Mouse (Mus musculus) cerebellum, adult 9-10 months (tissue): Measurements from ENCODE around the gene Gm15217.

Experiments used
- DNase-seq: peaks from one replicate; pipeline ENCODE4 v3.0.0; 2022

The Gm15217 gene

GRCm38 (mm10) chr14:46379285-46379684 lies at the start of gene Gm15217:
Gm15217 (plus strand) TSS chr14:46379414.
- no peak for DNase-seq

- DNase-seq, result no peak
These were observed 45.6 kb upstream of the Gm15217 start for GRCm38 (mm10) chr14:46333421-46334237.

- no peak for DNase-seq
These were observed 40.4 kb upstream of the Gm15217 start for GRCm38 (mm10) chr14:46338801-46339200.

- DNase-seq, result no peak
These were observed 34.5 kb upstream of the Gm15217 start for GRCm38 (mm10) chr14:46344750-46345149.

- DNase-seq, result no peak
These were observed 21.9 kb upstream of the Gm15217 start for GRCm38 (mm10) chr14:46357286-46357685.

GRCm38 (mm10) chr14:46357696-46358095 lies 21.5 kb upstream of the Gm15217 start:
- no peak for DNase-seq

GRCm38 (mm10) chr14:46363209-46363608 lies 16.0 kb upstream of the Gm15217 start:
- DNase-seq, result no peak

GRCm38 (mm10) chr14:46372452-46372851 lies 6.8 kb upstream of the Gm15217 start:
- DNase-seq, result no peak

GRCm38 (mm10) chr14:46375796-46376195 lies 3.4 kb upstream of the Gm15217 start:
- DNase-seq, result no peak

- peak; percentile 13 for DNase-seq
These were observed 1.1 kb downstream of the Gm15217 start for GRCm38 (mm10) chr14:46380286-46380721.

GRCm38 (mm10) chr14:46381457-46381856 lies 2.2 kb downstream of the Gm15217 start:
- peak; percentile 64 for DNase-seq

GRCm38 (mm10) chr14:46384946-46385691 lies 5.9 kb downstream of the Gm15217 start:
- DNase-seq, result no peak

GRCm38 (mm10) chr14:46385701-46386477 lies 6.7 kb downstream of the Gm15217 start:
- DNase-seq, result no peak

- DNase-seq, result no peak
These were observed 7.5 kb downstream of the Gm15217 start for GRCm38 (mm10) chr14:46386478-46387356.

GRCm38 (mm10) chr14:46387357-46387671 lies 8.1 kb downstream of the Gm15217 start:
- no peak for DNase-seq

- no peak for DNase-seq
These were observed 8.7 kb downstream of the Gm15217 start for GRCm38 (mm10) chr14:46387821-46388481.

GRCm38 (mm10) chr14:46388636-46389035 lies 9.4 kb downstream of the Gm15217 start:
- DNase-seq, result no peak

GRCm38 (mm10) chr14:46389438-46390248 lies 10.4 kb downstream of the Gm15217 start:
- no peak for DNase-seq

GRCm38 (mm10) chr14:46390249-46390775 lies 11.1 kb downstream of the Gm15217 start, which contains the start of gene Bmp4:
Bmp4 (minus strand) TSS chr14:46390669.
- no peak for DNase-seq

GRCm38 (mm10) chr14:46391621-46392170 lies 12.5 kb downstream of the Gm15217 start:
- no peak for DNase-seq
